Mouse (Mus musculus) ES-Bruce4 (cell line): ENCODE results near the gene Taf3. TPM values are rescaled to one million over a fixed set of nuclear protein-coding genes. Genes with fewer than 3 reads are reported as not detected.

Source experiments
- H3K27ac ChIP-seq: 2 replicates; pipeline ENCODE4 v1.5.1; 2012; ENCODE audit warnings: low read length, inconsistent platforms; ENCODE audit not compliant: insufficient read depth
- H3K27me3 ChIP-seq: 2 replicates; pipeline ENCODE4 v1.6.1; 2012; ENCODE audit warnings: mild to moderate bottlenecking, low read length, inconsistent platforms; ENCODE audit not compliant: control insufficient read depth, poor library complexity, insufficient read depth, severe bottlenecking
- H3K36me3 ChIP-seq: 2 replicates; pipeline ENCODE4 v1.6.1; 2012; ENCODE audit warnings: inconsistent platforms, mild to moderate bottlenecking, low read length, moderate library complexity; ENCODE audit not compliant: control insufficient read depth, poor library complexity, insufficient read depth, severe bottlenecking
- H3K4me1 ChIP-seq: one replicate; pipeline ENCODE4 v1.8.1; 2011; ENCODE audit warnings: low read length; ENCODE audit not compliant: control insufficient read depth, insufficient read depth
- H3K4me3 ChIP-seq: 2 replicates; pipeline ENCODE4 v1.5.1; 2011; ENCODE audit warnings: low read depth, mild to moderate bottlenecking, low read length
- H3K9ac ChIP-seq: 2 replicates; pipeline ENCODE4 v1.6.1; 2012; ENCODE audit warnings: low read depth, mild to moderate bottlenecking, inconsistent platforms; ENCODE audit not compliant: poor library complexity, severe bottlenecking
- H3K9me3 ChIP-seq: replicated peaks from 2 replicates; pipeline ENCODE4 v1.6.1; 2012; ENCODE audit warnings: mild to moderate bottlenecking, low read length, inconsistent platforms; ENCODE audit not compliant: control insufficient read depth, poor library complexity, insufficient read depth, severe bottlenecking
- CTCF ChIP-seq: IDR thresholded peaks from one replicate; pipeline ENCODE4 v1.8.1; 2011; ENCODE audit warnings: low read depth, low read length
- EP300 ChIP-seq: IDR thresholded peaks from 2 replicates; pipeline ENCODE4 v1.6.1; 2011; ENCODE audit warnings: low read depth, low read length; ENCODE audit not compliant: insufficient read depth
- POLR2A ChIP-seq: IDR thresholded peaks from one replicate; pipeline ENCODE4 v1.8.1; 2011; ENCODE audit warnings: low read length; ENCODE audit not compliant: insufficient read depth
- polyA plus RNA-seq: library from polyadenylated mRNA; stranded (reverse); fragments of >200 nt; gene quantifications from 2 replicates; pipeline ENCODE4 v1.2.4, GENCODE M21; 2011; ENCODE audit warnings: low read depth; ENCODE audit not compliant: missing spikeins, insufficient read depth, insufficient read length

Gene Taf3
- polyA plus RNA-seq, 1 experiment: 15.5 TPM

GRCm38 (mm10) chr2:9939250-9939649 is 109.1 kb downstream of the Taf3 start:
- Histone ChIP-seq H3K27me3 (no peaks in the 10 kb centered on the region), H3K27ac (no peak overlapping the region), H3K4me3 (no peak overlapping the region), H3K9me3 (no peaks in the 10 kb centered on the region), H3K4me1 (peaks cover 5% of the 10 kb centered on the region), H3K36me3 (no peaks in the 10 kb centered on the region; the same call in 1 of the 2 replicates), H3K9ac (no peak overlapping the region)
- TF ChIP-seq EP300 (no peak), CTCF (no peak), POLR2A (no peak)

DNA sequence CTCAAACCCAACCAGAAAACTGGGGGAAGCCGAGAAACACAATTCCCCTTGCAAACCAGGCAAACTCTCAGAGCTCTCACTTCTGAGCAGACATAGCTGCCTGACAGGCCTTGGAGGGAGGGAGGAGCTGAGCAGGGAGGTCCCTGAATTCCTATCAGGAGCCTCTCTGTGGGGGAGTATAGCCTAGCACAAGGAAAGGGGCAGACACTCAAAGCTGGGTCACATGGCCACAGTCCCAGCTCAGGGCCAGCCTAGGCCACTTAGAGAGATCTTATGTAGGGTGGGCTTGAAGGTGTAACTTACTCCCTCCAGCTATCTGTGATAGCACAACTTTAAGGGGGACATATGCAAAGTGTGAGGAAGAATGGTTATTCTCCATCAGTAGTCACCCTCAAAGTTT is 112.4 kb downstream of the Taf3 start:
- TF ChIP-seq CTCF (no peak), EP300 (no peak)
- H3K4me1 ChIP-seq: peaks cover 5% of the 10 kb centered on the region
- H3K27ac ChIP-seq: no peak overlapping the region

GRCm38 (mm10) chr2:9926905-9927283 is 121.5 kb downstream of the Taf3 start:
- Histone ChIP-seq H3K27ac (no peak overlapping the region), H3K4me1 (no peaks in the 10 kb centered on the region), H3K9ac (no peak overlapping the region), H3K27me3 (no peaks in the 10 kb centered on the region), H3K9me3 (no peaks in the 10 kb centered on the region), H3K36me3 (no peaks in the 10 kb centered on the region), H3K4me3 (no peak overlapping the region)
- TF ChIP-seq CTCF: no peak
- TF ChIP-seq POLR2A: no peak
- TF ChIP-seq EP300: no peak

More for the DNA sequence above, 112.4 kb downstream of the Taf3 start:
- Histone ChIP-seq H3K27me3 (no peaks in the 10 kb centered on the region), H3K36me3 (no peaks in the 10 kb centered on the region; the same call in 1 of the 2 replicates), H3K9ac (no peak overlapping the region), H3K4me3 (no peak overlapping the region), H3K9me3 (no peaks in the 10 kb centered on the region)

- TF ChIP-seq CTCF: no peak
- no peak for TF ChIP-seq EP300
- TF ChIP-seq POLR2A: no peak
- no peak overlapping the region for H3K9ac ChIP-seq
- no peaks in the 10 kb centered on the region for H3K36me3 ChIP-seq
- H3K4me3 ChIP-seq: no peak overlapping the region
- H3K27me3 ChIP-seq: no peaks in the 10 kb centered on the region
- H3K4me1 ChIP-seq: no peaks in the 10 kb centered on the region
- H3K27ac ChIP-seq: no peak overlapping the region
- no peaks in the 10 kb centered on the region for H3K9me3 ChIP-seq
Measured at GRCm38 (mm10) chr2:9926194-9926904, 122.0 kb downstream of the Taf3 start.

DNA sequence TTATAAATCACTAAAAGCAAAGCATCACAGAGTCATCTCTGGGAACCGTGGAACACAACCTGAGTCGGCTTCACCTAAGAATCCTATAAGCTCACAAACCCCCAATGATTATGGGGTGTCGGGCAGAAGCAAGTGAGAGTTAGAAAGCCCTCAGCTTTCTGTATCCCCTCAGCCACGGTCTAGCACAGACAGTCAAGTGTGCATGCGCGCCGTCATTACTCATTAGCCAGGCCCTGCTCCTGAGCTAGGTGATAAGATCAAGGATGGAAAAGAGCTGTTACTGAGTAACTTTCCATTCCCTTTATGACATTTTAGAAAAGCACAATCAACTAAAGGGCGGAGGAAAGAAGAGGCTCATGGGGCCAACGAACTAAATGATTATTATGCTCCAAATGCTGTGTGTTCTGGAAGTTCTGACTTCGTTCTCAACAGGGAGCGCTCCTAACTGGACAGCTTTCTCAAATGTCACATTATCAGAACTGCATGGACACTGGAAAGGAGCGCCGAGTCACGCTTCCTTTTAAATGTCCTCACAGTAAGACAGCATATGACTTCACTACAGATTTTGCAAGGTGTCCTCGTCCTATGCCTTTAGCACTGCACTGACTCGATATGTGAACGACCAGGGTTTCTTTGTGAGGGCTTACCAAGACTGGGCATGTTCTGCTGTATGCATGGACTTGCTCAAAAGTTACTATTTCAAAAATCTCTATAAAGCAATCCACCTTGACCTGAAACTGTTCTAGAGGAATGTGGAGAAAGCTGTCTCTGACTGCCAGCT is 129.5 kb downstream of the Taf3 start:
- Histone ChIP-seq H3K4me1 (no peaks in the 10 kb centered on the region), H3K27me3 (no peaks in the 10 kb centered on the region), H3K9me3 (no peaks in the 10 kb centered on the region), H3K9ac (no peak overlapping the region), H3K27ac (no peak overlapping the region), H3K4me3 (no peak overlapping the region), H3K36me3 (peaks cover 2% of the 10 kb centered on the region; the same call in 1 of the 2 replicates)
- TF ChIP-seq EP300 (no peak), CTCF (no peak), POLR2A (no peak)

GRCm38 (mm10) chr2:9917602-9918001 is 130.8 kb downstream of the Taf3 start:
- Histone ChIP-seq H3K36me3 (peaks cover 2% of the 10 kb centered on the region; the same call in 1 of the 2 replicates), H3K27me3 (no peaks in the 10 kb centered on the region), H3K9me3 (no peaks in the 10 kb centered on the region), H3K27ac (no peak overlapping the region), H3K4me1 (no peaks in the 10 kb centered on the region), H3K9ac (no peak overlapping the region), H3K4me3 (no peak overlapping the region)
- TF ChIP-seq EP300 (no peak), CTCF (no peak), POLR2A (no peak)
